Mouse (Mus musculus) ovary, postnatal 10 days (tissue): ENCODE measurements around the gene Zfp518b.

ENCODE experiments used
- DNase-seq: peaks from one replicate; pipeline ENCODE4 v3.0.0; 2022; ENCODE audit warnings: low spot score

The Zfp518b gene

DNA sequence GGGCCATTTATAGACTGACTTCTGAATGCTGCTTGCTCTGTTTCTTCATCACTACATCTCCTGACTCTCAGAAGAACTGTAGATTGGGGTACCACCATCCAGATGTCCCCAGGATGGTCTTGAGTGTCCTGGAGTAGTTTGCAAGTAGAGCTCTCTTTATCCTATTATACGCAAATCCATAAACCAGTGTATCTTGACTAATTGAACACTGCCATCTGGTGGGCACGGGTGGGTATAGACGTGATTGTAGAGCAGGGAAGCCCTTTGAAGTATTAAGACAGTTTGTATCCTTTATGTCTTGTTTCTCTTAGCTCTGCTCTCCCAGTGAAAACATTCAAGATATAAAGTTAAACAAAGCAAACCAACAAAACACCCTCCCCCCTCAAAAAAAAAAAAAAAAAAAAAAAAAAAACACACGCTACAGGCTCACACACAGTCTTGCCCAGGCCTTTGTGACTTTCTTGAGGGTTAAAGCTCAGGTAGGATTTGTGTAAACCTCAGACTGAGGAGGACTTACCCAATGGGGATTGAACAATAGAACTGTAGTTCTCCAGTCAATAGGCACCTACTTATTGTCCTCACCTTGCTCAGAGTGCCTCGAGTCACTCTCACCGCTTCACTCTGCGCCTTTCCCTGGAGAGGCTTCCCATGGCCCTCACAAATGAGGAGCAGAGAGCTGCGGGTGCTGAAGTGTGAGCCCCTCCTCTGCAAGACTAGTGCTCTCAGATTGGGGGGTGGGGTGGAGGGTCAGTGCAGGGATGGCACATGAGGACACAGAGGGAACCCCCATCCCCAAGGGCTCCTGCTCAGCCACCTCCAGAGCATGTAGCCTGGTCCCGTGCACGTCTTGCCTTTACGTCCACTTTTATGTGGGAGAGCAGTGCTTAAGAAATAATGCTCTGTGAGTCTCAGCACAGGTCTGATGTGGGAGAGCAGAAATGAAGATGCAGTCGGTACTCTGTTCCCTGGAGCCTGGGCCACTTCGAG lies 51.9 kb downstream of the Zfp518b start:
- peak; percentile 27 for DNase-seq

DNA sequence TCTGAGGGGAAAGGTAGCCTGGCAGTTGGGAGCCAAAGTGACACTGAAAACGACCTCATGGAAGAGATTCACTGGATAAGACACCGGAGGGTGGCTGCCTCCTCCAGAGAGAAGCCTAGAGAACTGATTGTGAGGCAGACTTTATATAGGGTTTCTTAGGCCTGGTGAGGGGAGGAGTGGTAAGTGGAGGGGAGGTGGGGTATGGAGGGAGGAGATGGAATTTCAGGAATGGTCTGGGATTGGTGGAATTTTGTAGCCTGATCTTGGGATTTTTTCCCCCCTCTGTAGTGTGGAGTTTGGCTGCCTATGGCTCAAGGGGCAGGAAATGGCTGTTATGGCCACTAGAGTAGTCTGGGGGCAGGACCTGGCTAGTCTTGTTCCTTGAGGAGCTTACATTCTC lies 56.6 kb downstream of the Zfp518b start:
- DNase-seq = no peak

DNA sequence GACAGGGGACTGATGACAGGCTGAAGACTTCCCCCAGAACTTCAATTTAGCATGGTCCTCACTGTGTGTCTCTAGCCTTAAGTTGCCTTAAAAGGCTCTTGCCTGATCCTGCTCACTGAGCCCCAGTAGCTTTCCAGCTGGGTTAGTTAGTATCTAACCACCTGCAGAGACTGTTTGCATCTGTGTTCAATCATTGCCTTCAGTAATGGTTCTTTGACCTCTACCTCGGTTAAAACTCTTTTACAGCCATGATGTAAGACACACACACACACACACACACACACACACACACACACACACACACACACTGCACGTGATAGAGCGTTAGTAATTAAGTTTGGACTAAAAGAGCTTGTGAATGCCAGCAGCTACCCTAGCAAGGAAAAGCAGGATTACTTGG lies 57.7 kb downstream of the Zfp518b start:
- DNase-seq = no peak

DNA sequence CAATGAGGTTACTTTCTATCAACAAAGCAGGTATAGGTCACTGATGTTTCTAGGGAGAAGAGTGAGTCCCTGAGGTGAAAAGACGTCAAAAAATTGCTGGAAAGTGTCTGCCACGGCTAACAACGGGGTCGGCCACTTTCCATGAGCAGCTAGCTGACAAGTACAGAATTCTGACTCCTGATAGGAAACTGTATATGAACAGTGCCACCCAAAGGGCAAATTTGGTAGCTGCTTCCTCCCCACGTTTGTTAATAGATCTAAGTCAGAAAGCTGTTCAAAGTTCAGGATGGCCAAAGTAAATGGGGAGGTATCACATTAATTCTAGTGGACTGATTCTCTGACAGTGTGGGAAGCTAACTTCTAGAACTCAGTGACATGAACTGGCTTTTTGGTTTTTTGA lies 63.8 kb downstream of the Zfp518b start:
- no peak for DNase-seq

DNA sequence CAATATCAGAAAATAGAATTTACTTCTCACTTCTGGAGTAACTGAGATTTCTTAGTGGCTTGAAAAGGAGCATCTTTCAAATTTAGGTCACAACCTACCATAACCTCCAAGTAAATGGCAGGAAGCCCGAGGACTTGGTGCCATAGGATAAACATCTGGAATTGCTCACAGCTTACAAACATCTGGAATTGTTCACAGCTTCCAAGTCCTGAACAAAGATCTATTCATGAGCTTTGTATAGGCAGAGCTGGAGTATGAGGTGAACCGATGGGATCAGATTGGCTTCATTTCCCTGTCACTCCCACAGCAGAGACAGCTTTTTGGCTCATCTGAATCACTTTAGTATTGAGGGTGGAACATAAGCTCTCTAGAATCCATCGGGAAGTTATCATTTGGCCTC lies 65.7 kb downstream of the Zfp518b start:
- DNase-seq = no peak
